Mouse (Mus musculus): ENCODE measurements around the gene Ahdc1. TPM values are rescaled to one million over a fixed set of nuclear protein-coding genes. Genes with fewer than 3 reads are reported as not detected.

Gene Ahdc1
- polyA plus RNA-seq, 1 experiment from 2014 or later, result 12.9 TPM

DNA sequence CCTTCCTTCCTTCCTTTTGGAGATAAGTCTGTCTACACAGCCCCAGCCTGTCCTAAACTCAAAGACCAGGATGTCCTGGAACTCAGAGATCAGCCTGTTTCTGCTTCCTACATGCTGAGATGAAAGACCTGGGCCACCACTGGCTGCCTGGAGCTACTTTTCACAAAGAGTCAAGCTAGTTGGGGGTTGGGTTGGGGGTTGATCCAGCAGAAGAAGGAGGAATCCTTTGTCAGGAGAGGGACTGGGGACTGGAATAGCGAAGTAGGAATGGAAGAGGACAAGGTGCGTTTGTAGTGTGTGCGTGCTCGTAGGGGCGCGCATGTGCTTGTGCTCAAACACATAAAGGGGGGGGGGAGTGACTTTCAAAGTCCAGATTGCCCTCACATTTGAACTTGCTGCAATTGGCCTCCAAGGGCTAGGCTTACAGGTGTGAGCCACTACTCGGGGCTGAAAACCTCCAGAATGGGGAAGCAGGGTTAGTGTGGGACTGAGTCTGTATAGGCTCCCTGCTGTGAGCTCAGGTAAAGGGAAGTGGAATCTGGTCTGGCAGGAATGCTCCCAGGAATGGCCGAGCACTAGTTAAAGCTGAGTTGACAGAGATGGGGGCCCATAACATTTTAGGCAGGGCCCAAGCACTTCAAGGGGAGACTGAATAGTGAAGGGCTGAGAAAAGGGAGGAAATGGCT is 21.5 kb downstream of the Ahdc1 start:
- no peak overlapping the region for H3K4me3 ChIP-seq (replicated peaks; ENCODE audit: low read length)
- H3K9me3 ChIP-seq (ENCODE audit: control insufficient read depth, low read length), result no peaks in the 10 kb centered on the region
- WGBS, result 90% methylated on average over 8 of the region's 8 CpGs
- ATAC-seq (ENCODE audit: low FRiP score) (no peak), DNase-seq (ENCODE audit: low spot score) (no peak)
- H3K36me3 ChIP-seq (replicated peaks; ENCODE audit: control insufficient read depth, insufficient read depth), result peaks cover 7% of the 10 kb centered on the region
- H3K9ac ChIP-seq, result no peak overlapping the region
- H3K4me2 ChIP-seq (replicated peaks), result no peak overlapping the region
- 0 out of 2 replicates have a peak, but pooled peaks cover 2% of the 10 kb centered on the region for H3K27me3 ChIP-seq (ENCODE audit: control insufficient read depth, insufficient read depth, low read length)
- peaks cover 12% of the 10 kb centered on the region for H3K4me1 ChIP-seq (replicated peaks; ENCODE audit: control insufficient read depth, insufficient read depth, low read length)
- H3K27ac ChIP-seq, result no peak overlapping the region

DNA sequence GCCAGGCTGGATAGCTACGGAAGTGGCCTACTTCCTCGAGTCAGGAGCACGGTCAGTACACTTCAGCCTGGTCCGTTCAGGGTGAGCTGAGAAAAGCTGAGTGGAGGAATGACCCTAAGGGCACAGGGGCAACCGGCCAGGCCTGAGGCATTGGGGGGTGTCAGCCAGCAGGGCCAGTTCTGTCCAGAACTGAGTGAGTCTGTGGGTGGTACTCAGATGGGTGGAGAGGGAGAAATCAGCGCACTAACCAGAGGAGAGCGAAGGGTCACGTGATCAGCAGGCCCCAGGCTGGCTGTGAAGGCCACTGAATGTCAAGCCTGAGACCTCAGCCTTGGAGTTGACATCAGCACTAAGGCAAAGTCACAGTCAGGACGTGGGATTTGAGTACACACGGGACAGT is 23.4 kb downstream of the Ahdc1 start:
- ATAC-seq (ENCODE audit: low FRiP score), result no peak
- 71% methylated on average over 10 of the region's 10 CpGs for WGBS
- Histone ChIP-seq H3K4me2 (replicated peaks) (no peak overlapping the region), H3K4me1 (replicated peaks; ENCODE audit: control insufficient read depth, insufficient read depth, low read length) (peaks cover 31% of the 10 kb centered on the region), H3K9me3 (ENCODE audit: control insufficient read depth, low read length) (no peaks in the 10 kb centered on the region), H3K4me3 (replicated peaks; ENCODE audit: low read length) (no peak overlapping the region), H3K9ac (no peak overlapping the region), H3K36me3 (replicated peaks; ENCODE audit: control insufficient read depth, insufficient read depth) (peaks cover 6% of the 10 kb centered on the region), H3K27me3 (ENCODE audit: control insufficient read depth, insufficient read depth, low read length) (0 out of 2 replicates have a peak, but pooled peaks cover 2% of the 10 kb centered on the region), H3K27ac (no peak overlapping the region)
- DNase-seq (ENCODE audit: low spot score), result no peak

DNA sequence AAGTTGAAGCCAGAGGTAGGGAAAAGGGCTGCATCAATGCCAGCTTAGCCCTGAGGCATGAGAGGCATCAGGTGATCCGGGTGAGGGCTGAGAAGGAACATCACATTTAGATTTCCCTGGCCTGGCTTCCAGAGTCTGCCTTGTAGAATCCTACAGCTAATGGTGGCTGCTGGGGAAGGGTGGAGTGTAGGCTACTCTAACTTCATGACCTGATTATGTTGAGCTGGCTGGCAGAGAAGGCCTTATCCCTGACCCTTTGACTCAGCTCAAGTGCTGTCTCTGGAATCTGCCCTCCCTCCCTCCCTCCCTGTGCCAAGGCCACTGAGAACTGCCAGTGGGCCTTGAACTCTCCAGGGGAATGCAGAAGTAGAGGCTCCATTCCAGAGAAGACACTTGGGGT is 24.4 kb downstream of the Ahdc1 start:
- H3K4me1 ChIP-seq (replicated peaks; ENCODE audit: control insufficient read depth, insufficient read depth, low read length), result peaks cover 40% of the 10 kb centered on the region
- 0 out of 2 replicates have a peak, but pooled peaks cover 2% of the 10 kb centered on the region for H3K27me3 ChIP-seq (ENCODE audit: control insufficient read depth, insufficient read depth, low read length)
- no peaks in the 10 kb centered on the region; the same call in 1 of the 2 replicates for H3K36me3 ChIP-seq (replicated peaks; ENCODE audit: control insufficient read depth, insufficient read depth)

DNA sequence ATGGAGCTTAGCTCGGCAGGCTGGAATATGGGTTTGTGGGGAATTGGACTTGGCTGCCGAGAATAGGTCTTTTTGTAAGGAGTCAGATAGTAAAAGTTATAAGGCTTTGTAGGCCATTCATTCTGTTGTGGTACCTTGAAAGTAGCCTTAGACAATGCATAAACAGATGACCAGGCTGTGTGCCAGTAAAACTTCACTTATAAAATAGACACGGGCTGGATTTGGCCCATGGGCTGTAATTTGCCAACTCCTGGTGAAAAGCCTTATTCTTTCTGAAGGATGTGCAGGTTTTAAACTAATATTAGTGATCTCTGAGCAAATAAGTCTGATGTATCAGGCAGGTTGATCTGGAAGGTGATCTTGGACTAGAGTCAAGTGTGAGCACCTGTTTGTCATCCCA is 24.9 kb downstream of the Ahdc1 start:
- no peak overlapping the region for H3K27ac ChIP-seq
- H3K36me3 ChIP-seq (replicated peaks; ENCODE audit: control insufficient read depth, insufficient read depth), result no peaks in the 10 kb centered on the region; the same call in 1 of the 2 replicates
- no peak overlapping the region for H3K4me2 ChIP-seq (replicated peaks)
- no peak overlapping the region for H3K4me3 ChIP-seq (replicated peaks; ENCODE audit: low read length)
- H3K27me3 ChIP-seq (ENCODE audit: control insufficient read depth, insufficient read depth, low read length), result 0 out of 2 replicates have a peak, but pooled peaks cover 2% of the 10 kb centered on the region
- no peaks in the 10 kb centered on the region for H3K9me3 ChIP-seq (ENCODE audit: control insufficient read depth, low read length)
- no peak for ATAC-seq (ENCODE audit: low FRiP score)
- 0 out of 2 replicates have a peak overlapping the region, but pooled peaks have one; percentile 2 for H3K9ac ChIP-seq
- no peak for DNase-seq (ENCODE audit: low spot score)
- 73% methylated on average over 3 of the region's 3 CpGs for WGBS
- peaks cover 44% of the 10 kb centered on the region for H3K4me1 ChIP-seq (replicated peaks; ENCODE audit: control insufficient read depth, insufficient read depth, low read length)

More for the DNA sequence above, 24.4 kb downstream of the Ahdc1 start:
- Histone ChIP-seq H3K9ac (0 out of 2 replicates have a peak overlapping the region, but pooled peaks have one; percentile 2), H3K4me3 (replicated peaks; ENCODE audit: low read length) (no peak overlapping the region), H3K4me2 (replicated peaks) (no peak overlapping the region), H3K27ac (no peak overlapping the region), H3K9me3 (ENCODE audit: control insufficient read depth, low read length) (no peaks in the 10 kb centered on the region)
- 75% methylated on average over 1 of the region's 1 CpGs for WGBS
- DNase-seq (ENCODE audit: low spot score) (no peak), ATAC-seq (ENCODE audit: low FRiP score) (no peak)

DNA sequence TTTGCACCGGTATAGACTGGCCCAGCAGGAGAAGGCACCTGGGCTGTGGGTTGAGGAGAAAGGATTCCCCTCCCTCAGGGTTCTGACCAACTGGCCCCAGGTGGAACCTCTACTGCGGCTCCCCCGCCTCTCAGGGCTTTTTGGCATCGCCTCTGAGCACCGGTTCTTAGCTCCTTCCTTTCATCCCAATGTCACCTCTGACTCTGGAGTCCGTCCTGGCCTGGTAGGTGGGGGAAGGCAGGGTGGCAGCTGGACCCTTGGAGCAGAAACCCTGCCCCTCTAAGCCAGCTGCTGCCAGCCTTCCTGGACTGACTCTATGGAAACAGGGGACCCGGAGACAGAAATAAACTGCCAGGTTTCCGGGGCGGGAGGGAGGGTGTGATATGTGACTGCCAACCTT is 26.2 kb downstream of the Ahdc1 start:
- 32% methylated on average over 9 of the region's 9 CpGs for WGBS
- Histone ChIP-seq H3K36me3 (replicated peaks; ENCODE audit: control insufficient read depth, insufficient read depth) (no peaks in the 10 kb centered on the region; the same call in 1 of the 2 replicates), H3K9me3 (ENCODE audit: control insufficient read depth, low read length) (no peaks in the 10 kb centered on the region), H3K27me3 (ENCODE audit: control insufficient read depth, insufficient read depth, low read length) (0 out of 2 replicates have a peak, but pooled peaks cover 2% of the 10 kb centered on the region), H3K27ac (0 out of 2 replicates have a peak overlapping the region, but pooled peaks have one; percentile 38), H3K4me3 (replicated peaks; ENCODE audit: low read length) (no peak overlapping the region), H3K4me2 (replicated peaks) (no peak overlapping the region), H3K4me1 (replicated peaks; ENCODE audit: control insufficient read depth, insufficient read depth, low read length) (peaks cover 55% of the 10 kb centered on the region), H3K9ac (no peak overlapping the region; the same call in 1 of the 2 replicates)
- DNase-seq (ENCODE audit: low spot score), result no peak
- ATAC-seq (ENCODE audit: low FRiP score), result no peak

DNA sequence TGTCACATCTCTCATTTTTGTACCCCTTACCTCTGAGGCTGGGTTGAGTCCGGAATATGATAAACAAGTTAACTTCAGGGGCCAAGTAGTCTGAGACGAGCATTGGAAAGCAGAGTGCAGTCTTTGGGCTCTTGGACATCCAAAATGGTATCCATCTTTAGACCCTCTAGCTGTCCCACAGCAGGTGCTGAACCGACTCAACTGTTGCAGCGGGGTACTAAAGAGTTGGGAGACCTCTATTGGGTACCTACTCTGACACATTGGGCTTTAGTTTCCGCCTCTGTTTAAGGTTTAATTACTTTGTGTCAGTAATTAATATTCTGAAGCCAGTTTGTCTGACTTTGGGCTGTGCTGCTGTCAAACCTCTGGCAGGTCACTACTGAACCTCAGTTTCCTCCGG is 26.7 kb downstream of the Ahdc1 start:
- Histone ChIP-seq H3K4me3 (replicated peaks; ENCODE audit: low read length) (peak overlapping the region; percentile 50; the same call in 1 of the 2 replicates), H3K27ac (0 out of 2 replicates have a peak overlapping the region, but pooled peaks have one; percentile 67), H3K9ac (peak overlapping the region; percentile 77; the same call in 1 of the 2 replicates), H3K4me1 (replicated peaks; ENCODE audit: control insufficient read depth, insufficient read depth, low read length) (peaks cover 60% of the 10 kb centered on the region), H3K9me3 (ENCODE audit: control insufficient read depth, low read length) (no peaks in the 10 kb centered on the region), H3K36me3 (replicated peaks; ENCODE audit: control insufficient read depth, insufficient read depth) (no peaks in the 10 kb centered on the region; the same call in 1 of the 2 replicates), H3K4me2 (replicated peaks) (peak overlapping the region; percentile 100), H3K27me3 (ENCODE audit: control insufficient read depth, insufficient read depth, low read length) (0 out of 2 replicates have a peak, but pooled peaks cover 2% of the 10 kb centered on the region)
- DNase-seq (ENCODE audit: low spot score) (no peak), ATAC-seq (ENCODE audit: low FRiP score) (no peak)
- 29% methylated on average over 6 of the region's 6 CpGs for WGBS

DNA sequence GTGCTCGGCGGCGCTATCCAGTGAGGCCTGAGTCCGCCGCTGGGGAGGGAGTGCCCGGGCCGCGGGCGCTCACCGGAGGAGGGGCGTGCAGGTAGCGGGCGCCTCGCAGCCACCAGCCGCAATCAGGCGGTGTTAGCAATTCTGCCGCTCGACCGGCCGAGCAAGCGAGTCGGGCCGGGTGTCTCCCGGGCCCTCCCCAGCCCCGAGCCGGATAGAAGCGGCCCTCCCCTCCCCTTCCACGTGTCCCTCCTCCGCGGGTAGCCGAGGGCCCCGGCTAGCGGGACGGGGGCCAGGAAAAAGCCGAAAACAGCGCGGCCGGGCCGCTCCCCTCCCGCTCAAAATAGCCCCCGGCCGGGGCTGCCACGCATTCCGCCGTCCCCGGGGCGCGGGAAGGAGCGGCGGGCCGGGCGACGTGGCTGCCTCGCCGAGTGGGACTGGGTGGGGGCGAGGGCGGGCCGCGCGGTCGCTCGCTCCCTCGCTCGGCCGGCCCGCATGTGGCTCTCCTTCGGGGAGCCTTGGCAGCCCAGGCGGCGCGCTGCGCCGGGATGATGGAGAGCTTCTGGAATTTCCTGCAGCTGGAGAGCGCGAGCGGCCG is 27.6 kb downstream of the Ahdc1 start:
- Histone ChIP-seq H3K9ac (peak overlapping the region; percentile 77), H3K36me3 (replicated peaks; ENCODE audit: control insufficient read depth, insufficient read depth) (no peaks in the 10 kb centered on the region; the same call in 1 of the 2 replicates), H3K4me1 (replicated peaks; ENCODE audit: control insufficient read depth, insufficient read depth, low read length) (peaks cover 68% of the 10 kb centered on the region), H3K27ac (peak overlapping the region; percentile 67), H3K4me3 (replicated peaks; ENCODE audit: low read length) (peak overlapping the region; percentile 50), H3K4me2 (replicated peaks) (peak overlapping the region; percentile 100), H3K27me3 (ENCODE audit: control insufficient read depth, insufficient read depth, low read length) (0 out of 2 replicates have a peak, but pooled peaks cover 2% of the 10 kb centered on the region), H3K9me3 (ENCODE audit: control insufficient read depth, low read length) (no peaks in the 10 kb centered on the region)
- ATAC-seq (ENCODE audit: low FRiP score) (no peak; the same call in 1 of the 2 replicates), DNase-seq (ENCODE audit: low spot score) (no peak)
- WGBS, result under 1% methylated on average over 54 of the region's 76 CpGs

DNA sequence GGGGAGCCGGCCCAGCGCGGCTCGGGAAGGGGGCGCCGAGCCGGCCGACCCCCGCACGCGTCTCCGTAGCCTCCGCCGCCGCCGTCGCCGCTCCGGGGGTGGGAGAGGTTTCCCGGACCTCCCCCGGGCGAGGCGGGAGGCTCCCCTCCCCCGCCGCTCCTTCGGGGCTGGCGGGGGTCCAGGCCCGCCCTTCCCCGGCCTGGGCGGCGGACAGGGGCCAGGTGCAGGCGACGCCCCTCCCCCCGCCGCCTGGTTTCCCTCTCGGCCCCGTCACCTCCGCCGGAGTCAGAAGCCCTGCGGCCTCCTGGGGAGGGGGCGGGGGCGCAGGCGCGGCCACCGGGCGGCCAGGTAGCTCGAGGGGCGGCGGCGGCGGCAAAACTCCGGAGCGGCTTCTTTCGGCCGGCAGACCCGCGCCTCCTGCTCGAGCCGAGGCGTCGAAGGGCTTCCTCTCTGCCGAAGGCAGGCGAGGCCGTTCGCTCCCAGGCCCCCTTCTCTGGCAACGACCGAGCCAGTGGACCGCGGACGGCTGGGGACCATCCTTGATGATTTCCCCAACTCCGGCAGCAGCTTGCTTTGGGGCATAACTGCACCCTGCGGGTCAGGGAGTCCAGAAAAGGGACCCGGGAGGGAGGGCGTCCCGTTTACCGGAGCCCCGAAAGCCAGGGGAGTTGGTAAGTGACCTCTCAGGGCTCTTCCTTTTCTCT is 28.2 kb downstream of the Ahdc1 start:
- under 1% methylated on average over 42 of the region's 77 CpGs for WGBS
- H3K27me3 ChIP-seq (ENCODE audit: control insufficient read depth, insufficient read depth, low read length), result 0 out of 2 replicates have a peak, but pooled peaks cover 2% of the 10 kb centered on the region
- H3K4me3 ChIP-seq (replicated peaks; ENCODE audit: low read length), result peak overlapping the region; percentile 50
- no peaks in the 10 kb centered on the region for H3K9me3 ChIP-seq (ENCODE audit: control insufficient read depth, low read length)
- DNase-seq (ENCODE audit: low spot score) (no peak), ATAC-seq (ENCODE audit: low FRiP score) (no peak)
- peak overlapping the region; percentile 67 for H3K27ac ChIP-seq
- H3K4me2 ChIP-seq (replicated peaks), result peak overlapping the region; percentile 100
- H3K36me3 ChIP-seq (replicated peaks; ENCODE audit: control insufficient read depth, insufficient read depth), result no peaks in the 10 kb centered on the region; the same call in 1 of the 2 replicates
- peak overlapping the region; percentile 77 for H3K9ac ChIP-seq
- peaks cover 75% of the 10 kb centered on the region for H3K4me1 ChIP-seq (replicated peaks; ENCODE audit: control insufficient read depth, insufficient read depth, low read length)
